Mouse (Mus musculus): ENCODE measurements around the gene Crtc3. TPM values are rescaled to one million over a fixed set of nuclear protein-coding genes. Genes with fewer than 3 reads are reported as not detected.

The Crtc3 gene
- polyA plus RNA-seq, 1 experiment from 2014 or later: 27.3 TPM

DNA sequence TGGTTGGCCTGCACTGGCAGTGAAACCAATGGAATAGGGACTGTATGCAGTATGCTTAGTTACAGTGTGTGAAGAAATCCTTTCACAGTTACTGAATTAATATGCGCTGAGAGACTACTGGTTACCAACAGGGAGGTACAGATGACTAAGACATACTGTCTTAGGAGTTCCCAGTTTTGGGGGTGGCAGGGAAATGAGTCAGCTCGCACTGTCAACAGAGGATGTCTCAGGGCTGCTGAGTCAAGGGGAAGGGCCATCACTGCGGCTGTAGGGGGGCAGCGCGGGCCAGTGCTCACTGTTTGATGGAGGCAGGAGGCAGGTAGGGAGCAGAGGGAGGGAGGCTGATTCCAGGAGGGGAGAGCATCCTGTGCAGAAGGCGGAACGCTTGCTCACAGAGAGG, 26.6 kb upstream of the Crtc3 start:
- ATAC-seq (ENCODE audit: low FRiP score, low TSS enrichment): no peak
- H3K9ac ChIP-seq (ENCODE audit: low read depth, low read length): no peak overlapping the region
- no peak overlapping the region for H3K27ac ChIP-seq (ENCODE audit: low read depth, low read length)

GRCm38 (mm10) chr7:80711496-80711895, 22.8 kb upstream of the Crtc3 start:
- no peak overlapping the region for H3K27ac ChIP-seq (ENCODE audit: low read depth, low read length)
- WGBS: 50% methylated on average over 8 of the region's 8 CpGs

More for the DNA sequence above, 26.6 kb upstream of the Crtc3 start:
- Histone ChIP-seq H3K4me2 (replicated peaks; ENCODE audit: low read depth, low read length) (no peak overlapping the region), H3K4me1 (ENCODE audit: control insufficient read depth, insufficient read depth, low read length) (no peaks in the 10 kb centered on the region), H3K4me3 (ENCODE audit: low read length) (no peak overlapping the region), H3K36me3 (ENCODE audit: control insufficient read depth, insufficient read depth, low read length) (peaks cover 71% of the 10 kb centered on the region), H3K27me3 (ENCODE audit: control insufficient read depth, insufficient read depth, low read length) (no peaks in the 10 kb centered on the region), H3K9me3 (ENCODE audit: control insufficient read depth, low read length) (no peaks in the 10 kb centered on the region)
- WGBS: 76% methylated on average over 7 of the region's 7 CpGs

DNA sequence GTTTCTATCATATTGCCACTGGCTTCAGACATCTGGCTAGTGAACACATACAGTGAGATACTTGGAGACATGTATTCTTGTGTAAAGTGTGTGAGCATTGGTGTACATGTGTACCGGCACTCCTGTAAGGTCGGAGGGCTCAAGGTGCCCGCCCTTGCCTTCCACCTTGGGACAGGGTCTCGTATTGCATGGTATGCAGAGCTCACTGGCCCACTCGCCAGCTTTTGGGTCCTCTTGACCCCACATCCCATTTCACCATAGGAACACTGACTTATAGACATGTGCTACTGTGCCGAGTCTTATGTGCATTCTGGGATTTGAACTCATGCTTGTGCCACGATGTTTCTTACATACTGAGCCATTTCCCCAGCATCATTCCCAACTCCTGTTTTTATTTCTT, 21.7 kb upstream of the Crtc3 start:
- no peak for ATAC-seq (ENCODE audit: low FRiP score, low TSS enrichment)
- WGBS: 92% methylated on average over 7 of the region's 7 CpGs
- Histone ChIP-seq H3K27ac (ENCODE audit: low read depth, low read length) (no peak overlapping the region), H3K36me3 (ENCODE audit: control insufficient read depth, insufficient read depth, low read length) (peaks cover 29% of the 10 kb centered on the region), H3K27me3 (ENCODE audit: control insufficient read depth, insufficient read depth, low read length) (no peaks in the 10 kb centered on the region), H3K4me3 (ENCODE audit: low read length) (no peak overlapping the region), H3K4me1 (ENCODE audit: control insufficient read depth, insufficient read depth, low read length) (no peaks in the 10 kb centered on the region), H3K4me2 (replicated peaks; ENCODE audit: low read depth, low read length) (no peak overlapping the region), H3K9me3 (ENCODE audit: control insufficient read depth, low read length) (no peaks in the 10 kb centered on the region), H3K9ac (ENCODE audit: low read depth, low read length) (no peak overlapping the region)

More at GRCm38 (mm10) chr7:80711496-80711895, 22.8 kb upstream of the Crtc3 start:
- Histone ChIP-seq H3K9me3 (ENCODE audit: control insufficient read depth, low read length) (no peaks in the 10 kb centered on the region), H3K27me3 (ENCODE audit: control insufficient read depth, insufficient read depth, low read length) (no peaks in the 10 kb centered on the region), H3K4me1 (ENCODE audit: control insufficient read depth, insufficient read depth, low read length) (no peaks in the 10 kb centered on the region), H3K36me3 (ENCODE audit: control insufficient read depth, insufficient read depth, low read length) (peaks cover 41% of the 10 kb centered on the region), H3K4me2 (replicated peaks; ENCODE audit: low read depth, low read length) (no peak overlapping the region), H3K4me3 (ENCODE audit: low read length) (no peak overlapping the region), H3K9ac (ENCODE audit: low read depth, low read length) (no peak overlapping the region)
- no peak for ATAC-seq (ENCODE audit: low FRiP score, low TSS enrichment)

DNA sequence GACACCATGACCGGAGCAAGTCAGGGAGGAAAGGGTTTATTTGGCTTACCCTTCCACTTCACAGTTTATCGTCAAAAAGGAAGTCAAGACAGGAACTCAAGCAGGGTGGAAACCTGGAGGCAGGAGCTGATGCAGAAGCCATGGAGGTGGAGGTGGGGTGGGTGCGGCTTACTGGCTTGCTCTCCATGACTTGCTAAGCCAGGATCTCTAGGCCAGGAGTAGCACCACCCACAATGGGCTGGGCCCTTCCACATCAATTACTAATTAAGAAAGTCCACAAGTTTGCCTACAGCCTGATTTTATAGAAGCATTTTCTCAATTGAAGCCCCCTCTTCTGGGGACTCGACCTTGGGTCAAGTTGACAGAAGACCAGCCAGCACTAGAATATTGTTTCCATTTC, 15.4 kb upstream of the Crtc3 start:
- no peak overlapping the region for H3K4me2 ChIP-seq (replicated peaks; ENCODE audit: low read depth, low read length)
- no peak overlapping the region for H3K4me3 ChIP-seq (ENCODE audit: low read length)
- no peak for ATAC-seq (ENCODE audit: low FRiP score, low TSS enrichment)
- no peaks in the 10 kb centered on the region for H3K9me3 ChIP-seq (ENCODE audit: control insufficient read depth, low read length)
- no peaks in the 10 kb centered on the region for H3K36me3 ChIP-seq (ENCODE audit: control insufficient read depth, insufficient read depth, low read length)
- H3K27me3 ChIP-seq (ENCODE audit: control insufficient read depth, insufficient read depth, low read length): no peaks in the 10 kb centered on the region
- 84% methylated on average over 4 of the region's 4 CpGs for WGBS
- no peak overlapping the region for H3K27ac ChIP-seq (ENCODE audit: low read depth, low read length)
- no peak overlapping the region for H3K9ac ChIP-seq (ENCODE audit: low read depth, low read length)
- H3K4me1 ChIP-seq (ENCODE audit: control insufficient read depth, insufficient read depth, low read length): no peaks in the 10 kb centered on the region

DNA sequence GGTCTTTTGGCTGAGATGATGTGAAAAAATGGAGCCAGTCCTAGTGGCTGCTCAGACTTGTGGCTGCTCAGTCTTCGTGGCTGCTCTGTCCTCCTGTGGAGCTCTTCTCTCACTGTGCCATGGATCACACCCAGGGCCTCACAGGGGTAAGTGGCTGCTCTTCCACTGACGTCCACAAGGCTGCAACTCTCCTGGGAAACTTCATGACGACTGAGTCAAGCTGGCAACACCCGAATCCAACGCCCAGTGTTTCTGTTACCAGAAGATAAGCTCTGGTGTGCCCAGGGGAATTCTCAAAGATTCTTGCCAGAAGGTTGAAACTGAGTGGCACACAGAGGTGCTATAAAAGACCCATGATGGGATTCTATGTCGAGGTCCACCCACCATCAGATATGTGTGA, 13.8 kb upstream of the Crtc3 start:
- no peaks in the 10 kb centered on the region for H3K9me3 ChIP-seq (ENCODE audit: control insufficient read depth, low read length)
- H3K9ac ChIP-seq (ENCODE audit: low read depth, low read length): no peak overlapping the region
- H3K4me3 ChIP-seq (ENCODE audit: low read length): no peak overlapping the region
- H3K36me3 ChIP-seq (ENCODE audit: control insufficient read depth, insufficient read depth, low read length): no peaks in the 10 kb centered on the region
- no peaks in the 10 kb centered on the region for H3K27me3 ChIP-seq (ENCODE audit: control insufficient read depth, insufficient read depth, low read length)
- 74% methylated on average over 6 of the region's 6 CpGs for WGBS
- H3K4me1 ChIP-seq (ENCODE audit: control insufficient read depth, insufficient read depth, low read length): no peaks in the 10 kb centered on the region
- no peak overlapping the region for H3K4me2 ChIP-seq (replicated peaks; ENCODE audit: low read depth, low read length)
- no peak for ATAC-seq (ENCODE audit: low FRiP score, low TSS enrichment)
- no peak overlapping the region for H3K27ac ChIP-seq (ENCODE audit: low read depth, low read length)

- H3K4me1 ChIP-seq (ENCODE audit: control insufficient read depth, insufficient read depth, low read length): no peaks in the 10 kb centered on the region
- H3K9ac ChIP-seq (ENCODE audit: low read depth, low read length): no peak overlapping the region
- no peak for ATAC-seq (ENCODE audit: low FRiP score, low TSS enrichment)
- H3K9me3 ChIP-seq (ENCODE audit: control insufficient read depth, low read length): no peaks in the 10 kb centered on the region
- H3K27ac ChIP-seq (ENCODE audit: low read depth, low read length): no peak overlapping the region
- H3K36me3 ChIP-seq (ENCODE audit: control insufficient read depth, insufficient read depth, low read length): no peaks in the 10 kb centered on the region
- H3K4me2 ChIP-seq (replicated peaks; ENCODE audit: low read depth, low read length): no peak overlapping the region
- no peaks in the 10 kb centered on the region for H3K27me3 ChIP-seq (ENCODE audit: control insufficient read depth, insufficient read depth, low read length)
- H3K4me3 ChIP-seq (ENCODE audit: low read length): no peak overlapping the region
- WGBS: 67% methylated on average over 8 of the region's 8 CpGs
Observed at GRCm38 (mm10) chr7:80699709-80700108, 11.0 kb upstream of the Crtc3 start.

GRCm38 (mm10) chr7:80698940-80699339, 10.3 kb upstream of the Crtc3 start:
- H3K9ac ChIP-seq (ENCODE audit: low read depth, low read length): no peak overlapping the region
- no peak overlapping the region for H3K4me3 ChIP-seq (ENCODE audit: low read length)
- H3K36me3 ChIP-seq (ENCODE audit: control insufficient read depth, insufficient read depth, low read length): no peaks in the 10 kb centered on the region
- H3K9me3 ChIP-seq (ENCODE audit: control insufficient read depth, low read length): no peaks in the 10 kb centered on the region
- WGBS: 79% methylated on average over 3 of the region's 3 CpGs
- H3K27ac ChIP-seq (ENCODE audit: low read depth, low read length): no peak overlapping the region
- no peak overlapping the region for H3K4me2 ChIP-seq (replicated peaks; ENCODE audit: low read depth, low read length)
- ATAC-seq (ENCODE audit: low FRiP score, low TSS enrichment): no peak
- H3K27me3 ChIP-seq (ENCODE audit: control insufficient read depth, insufficient read depth, low read length): no peaks in the 10 kb centered on the region
- no peaks in the 10 kb centered on the region for H3K4me1 ChIP-seq (ENCODE audit: control insufficient read depth, insufficient read depth, low read length)

DNA sequence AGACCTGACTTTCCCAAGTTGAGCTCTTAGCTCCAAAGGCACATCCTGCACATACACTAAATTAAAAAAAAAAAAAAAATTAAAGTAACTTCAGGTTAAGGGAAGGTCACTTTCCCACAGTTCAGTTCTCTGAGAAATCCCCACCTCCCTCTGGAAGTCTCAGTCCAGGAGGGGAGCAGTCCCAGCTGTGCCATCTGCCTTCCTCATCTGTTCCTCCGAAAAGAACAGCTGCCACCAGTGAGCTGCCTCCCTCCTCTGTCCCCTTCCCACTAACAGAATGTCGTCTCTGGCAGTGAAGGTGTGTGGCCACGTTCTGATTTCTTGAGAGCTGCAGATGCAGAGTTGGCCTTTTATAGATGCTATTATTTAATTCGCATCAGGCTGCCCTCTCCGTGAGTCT, 9.2 kb upstream of the Crtc3 start:
- ATAC-seq (ENCODE audit: low FRiP score, low TSS enrichment): no peak
- Histone ChIP-seq H3K4me2 (replicated peaks; ENCODE audit: low read depth, low read length) (no peak overlapping the region), H3K4me3 (ENCODE audit: low read length) (no peak overlapping the region), H3K36me3 (ENCODE audit: control insufficient read depth, insufficient read depth, low read length) (no peaks in the 10 kb centered on the region), H3K9ac (ENCODE audit: low read depth, low read length) (no peak overlapping the region), H3K27me3 (ENCODE audit: control insufficient read depth, insufficient read depth, low read length) (no peaks in the 10 kb centered on the region), H3K4me1 (ENCODE audit: control insufficient read depth, insufficient read depth, low read length) (no peaks in the 10 kb centered on the region), H3K9me3 (ENCODE audit: control insufficient read depth, low read length) (no peaks in the 10 kb centered on the region), H3K27ac (ENCODE audit: low read depth, low read length) (no peak overlapping the region)
- WGBS: 63% methylated on average over 5 of the region's 5 CpGs

DNA sequence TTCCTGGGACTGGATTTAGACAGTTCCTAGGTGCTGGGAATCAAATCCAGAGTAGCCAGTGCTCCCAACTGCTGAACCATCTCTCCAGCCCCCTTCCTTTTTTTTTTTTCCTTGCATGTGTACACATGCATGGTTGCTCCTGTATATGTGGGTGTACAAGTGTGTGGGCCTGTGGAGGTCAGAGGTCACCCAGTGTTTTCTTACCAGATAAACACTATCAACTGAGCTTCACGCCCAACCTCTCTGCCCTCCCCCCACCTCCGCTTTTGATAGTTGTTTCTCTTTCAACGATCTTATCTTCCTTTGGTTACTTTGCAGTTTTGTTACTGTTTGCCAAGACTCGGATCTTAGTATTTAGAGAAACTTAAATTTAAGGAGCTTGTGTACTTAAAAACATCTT, 8.2 kb upstream of the Crtc3 start:
- no peak overlapping the region for H3K9ac ChIP-seq (ENCODE audit: low read depth, low read length)
- H3K27me3 ChIP-seq (ENCODE audit: control insufficient read depth, insufficient read depth, low read length): no peaks in the 10 kb centered on the region
- WGBS: 24% methylated on average over 4 of the region's 4 CpGs
- no peaks in the 10 kb centered on the region for H3K9me3 ChIP-seq (ENCODE audit: control insufficient read depth, low read length)
- H3K36me3 ChIP-seq (ENCODE audit: control insufficient read depth, insufficient read depth, low read length): no peaks in the 10 kb centered on the region
- no peak overlapping the region for H3K27ac ChIP-seq (ENCODE audit: low read depth, low read length)
- peak; percentile 37; the same call in 1 of the 2 replicates for ATAC-seq (ENCODE audit: low FRiP score, low TSS enrichment)
- no peaks in the 10 kb centered on the region for H3K4me1 ChIP-seq (ENCODE audit: control insufficient read depth, insufficient read depth, low read length)
- H3K4me3 ChIP-seq (ENCODE audit: low read length): no peak overlapping the region
- no peak overlapping the region for H3K4me2 ChIP-seq (replicated peaks; ENCODE audit: low read depth, low read length)

DNA sequence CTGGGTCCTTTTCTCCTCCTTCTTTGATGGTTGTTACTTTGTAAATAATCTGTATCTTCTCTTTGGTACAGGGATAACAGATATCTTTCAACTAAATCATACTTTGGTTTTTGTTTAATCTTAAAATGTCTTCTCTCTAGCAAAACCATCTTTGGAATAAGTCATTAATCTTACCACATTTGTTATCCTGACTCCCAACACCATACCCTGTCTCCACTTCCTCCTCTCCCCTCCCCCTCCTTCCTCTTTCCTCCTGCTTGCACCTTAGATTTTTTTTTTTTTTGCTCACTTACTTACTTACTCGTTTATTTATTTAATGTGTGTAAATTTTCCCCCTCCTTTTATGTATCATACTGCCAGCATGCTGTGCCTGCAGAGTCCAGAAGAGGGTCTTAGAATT, 7.7 kb upstream of the Crtc3 start:
- H3K36me3 ChIP-seq (ENCODE audit: control insufficient read depth, insufficient read depth, low read length): no peaks in the 10 kb centered on the region
- no peak overlapping the region for H3K4me3 ChIP-seq (ENCODE audit: low read length)
- no peak overlapping the region for H3K27ac ChIP-seq (ENCODE audit: low read depth, low read length)
- H3K4me2 ChIP-seq (replicated peaks; ENCODE audit: low read depth, low read length): no peak overlapping the region
- no peaks in the 10 kb centered on the region for H3K27me3 ChIP-seq (ENCODE audit: control insufficient read depth, insufficient read depth, low read length)
- H3K9ac ChIP-seq (ENCODE audit: low read depth, low read length): no peak overlapping the region
- 50% methylated on average over 1 of the region's 1 CpGs for WGBS
- no peaks in the 10 kb centered on the region for H3K9me3 ChIP-seq (ENCODE audit: control insufficient read depth, low read length)
- no peaks in the 10 kb centered on the region for H3K4me1 ChIP-seq (ENCODE audit: control insufficient read depth, insufficient read depth, low read length)
- ATAC-seq (ENCODE audit: low FRiP score, low TSS enrichment): no peak
